Mouse (Mus musculus): ENCODE data around the gene C5ar1. TPM values are rescaled to one million over a fixed set of nuclear protein-coding genes. Genes with fewer than 3 reads are reported as not detected.
"Not testable (repeated sequence)": the region's sequence is repeated elsewhere in the genome, so short reads cannot be mapped to it uniquely, and the experiment has no call there.

Gene C5ar1
- polyA plus RNA-seq, 1 experiment, result not detected

DNA sequence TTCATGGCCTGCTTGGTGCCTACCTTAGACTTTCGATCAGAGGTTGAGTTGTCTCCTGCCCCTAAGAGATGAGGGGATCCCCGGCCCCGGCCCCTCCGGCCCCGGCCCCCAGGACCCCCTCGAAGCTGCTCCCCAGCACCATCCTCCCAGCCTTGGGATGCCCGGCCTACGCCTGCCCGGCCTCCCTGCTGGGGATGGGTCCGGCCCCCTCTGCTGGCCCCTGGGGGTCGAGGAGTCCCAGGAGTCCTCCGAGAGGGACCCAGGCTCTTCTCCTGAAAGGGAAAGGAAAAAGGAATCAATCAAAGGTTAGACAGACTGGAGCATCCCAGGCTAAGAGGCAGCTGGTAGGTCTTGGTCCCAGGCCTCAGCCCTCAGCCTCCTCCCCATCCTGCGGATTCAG lies 23.0 kb upstream of the C5ar1 start:
- H3K9me3 ChIP-seq (ENCODE audit: control insufficient read depth, low read length), result no peaks in the 10 kb centered on the region
- TF ChIP-seq GATA1 (IDR thresholded peaks at IDR 0.05; ENCODE audit: low read length) (no peak), TAL1 (IDR thresholded peaks at IDR 0.05; ENCODE audit: low read length) (no peak)
- peaks cover 71% of the 10 kb centered on the region for H3K36me3 ChIP-seq (ENCODE audit: control insufficient read depth)
- peaks cover 50% of the 10 kb centered on the region for H3K4me1 ChIP-seq (ENCODE audit: control insufficient read depth)
- H3K27me3 ChIP-seq (ENCODE audit: control insufficient read depth), result no peaks in the 10 kb centered on the region
- no peak overlapping the region for H3K4me3 ChIP-seq (replicated peaks)

DNA sequence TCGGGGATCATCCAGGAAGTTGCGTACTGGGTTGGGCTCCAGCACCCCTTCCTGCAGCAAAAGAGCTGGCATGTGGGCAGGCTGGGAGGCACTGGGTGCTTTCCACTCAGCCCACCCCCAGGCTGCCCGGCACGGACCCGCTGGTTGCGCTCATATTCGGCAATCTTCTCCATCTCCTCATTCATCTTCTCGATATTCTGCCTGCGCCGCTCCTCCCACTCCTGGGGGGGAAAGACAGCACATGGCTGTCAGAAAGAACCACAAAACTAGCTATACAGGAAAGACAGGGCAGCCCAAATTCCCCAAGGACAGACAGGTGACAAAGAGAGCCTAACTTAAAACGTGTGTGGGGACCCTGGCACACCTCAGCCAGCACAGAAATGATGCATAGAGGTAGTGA lies 21.4 kb upstream of the C5ar1 start:
- TF ChIP-seq GATA1 (IDR thresholded peaks at IDR 0.05; ENCODE audit: low read length), result no peak
- no peak for TF ChIP-seq TAL1 (IDR thresholded peaks at IDR 0.05; ENCODE audit: low read length)
- peaks cover 52% of the 10 kb centered on the region for H3K4me1 ChIP-seq (ENCODE audit: control insufficient read depth)
- H3K9me3 ChIP-seq (ENCODE audit: control insufficient read depth, low read length), result no peaks in the 10 kb centered on the region
- peaks cover 88% of the 10 kb centered on the region for H3K36me3 ChIP-seq (ENCODE audit: control insufficient read depth)
- H3K27me3 ChIP-seq (ENCODE audit: control insufficient read depth), result no peaks in the 10 kb centered on the region
- H3K4me3 ChIP-seq (replicated peaks), result no peak overlapping the region

DNA sequence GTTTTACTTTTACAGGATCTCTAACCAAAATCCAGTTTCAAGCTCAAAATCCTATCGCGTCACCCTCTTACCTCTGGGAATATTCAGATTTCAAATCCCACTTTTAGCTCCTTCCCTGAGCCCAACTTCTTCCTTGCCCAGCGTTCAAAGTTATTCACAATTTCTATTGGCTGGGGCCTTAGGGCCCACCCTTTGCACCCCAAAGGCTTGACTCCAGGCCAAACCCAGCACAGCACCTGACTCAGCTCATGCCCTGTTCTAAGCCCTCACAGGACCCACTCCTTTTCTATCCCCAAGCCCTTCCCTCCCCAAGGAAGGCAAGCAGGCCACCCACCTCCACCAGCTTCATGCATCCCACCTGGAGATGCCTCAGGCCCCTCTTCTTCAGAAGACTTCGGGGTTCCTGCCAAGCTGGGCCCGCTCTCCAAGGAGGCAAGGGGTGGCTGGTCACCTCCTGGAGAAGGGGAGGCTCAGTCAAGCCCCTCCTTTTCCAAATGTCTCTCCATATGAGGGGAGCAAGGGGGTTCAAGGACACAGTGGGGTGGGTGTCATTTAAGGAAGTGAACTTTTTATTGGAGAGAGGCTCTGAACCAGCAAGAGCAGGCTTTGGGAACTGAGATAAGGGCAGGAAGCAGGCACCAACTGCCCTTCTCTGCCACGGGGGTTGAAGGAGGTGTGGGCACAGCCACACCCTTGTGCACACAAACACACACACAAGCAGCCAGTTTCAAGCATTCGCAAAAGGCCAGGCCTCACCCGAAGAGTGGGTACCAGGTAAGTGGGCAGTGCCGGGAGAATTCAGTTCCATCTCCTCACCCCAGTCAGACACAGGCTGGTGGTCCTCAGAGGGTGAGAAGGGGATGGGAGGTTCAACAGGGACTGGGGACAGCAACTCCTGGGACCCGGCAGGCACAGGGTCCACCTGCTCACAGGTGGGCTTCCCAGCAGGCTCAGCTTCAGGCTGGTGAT lies 15.9 kb upstream of the C5ar1 start:
- Histone ChIP-seq H3K4me3 (replicated peaks) (peak overlapping the region; percentile 86), H3K9me3 (ENCODE audit: control insufficient read depth, low read length) (no peaks in the 10 kb centered on the region), H3K36me3 (ENCODE audit: control insufficient read depth) (peaks cover 71% of the 10 kb centered on the region), H3K4me1 (ENCODE audit: control insufficient read depth) (peaks cover 79% of the 10 kb centered on the region), H3K27me3 (ENCODE audit: control insufficient read depth) (no peaks in the 10 kb centered on the region)
- no peak for TF ChIP-seq GATA1 (IDR thresholded peaks at IDR 0.05; ENCODE audit: low read length)
- no peak for TF ChIP-seq TAL1 (IDR thresholded peaks at IDR 0.05; ENCODE audit: low read length)

DNA sequence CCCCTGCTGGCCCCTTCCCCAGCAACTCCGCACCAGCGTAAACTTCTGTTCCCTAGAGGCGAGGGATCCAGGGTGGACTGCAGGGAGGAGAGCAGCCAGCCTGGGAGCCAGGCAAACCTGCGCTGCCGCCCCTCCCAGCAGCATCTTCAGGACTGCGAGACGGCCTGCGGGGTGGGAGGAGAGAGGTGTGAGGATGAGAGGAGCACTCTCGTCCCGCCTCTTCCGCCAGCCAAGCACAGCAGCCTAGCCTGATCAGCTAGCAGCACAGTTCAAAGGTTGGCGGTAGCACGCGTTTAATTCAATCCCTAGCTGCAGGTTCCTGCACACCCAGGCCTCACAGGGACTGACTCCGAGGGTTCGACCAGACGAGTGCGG lies 14.4 kb upstream of the C5ar1 start:
- H3K4me3 ChIP-seq (replicated peaks), result peak overlapping the region; percentile 86
- H3K4me1 ChIP-seq (ENCODE audit: control insufficient read depth), result peaks cover 88% of the 10 kb centered on the region
- H3K9me3 ChIP-seq (ENCODE audit: control insufficient read depth, low read length), result no peaks in the 10 kb centered on the region
- no peaks in the 10 kb centered on the region for H3K27me3 ChIP-seq (ENCODE audit: control insufficient read depth)
- H3K36me3 ChIP-seq (ENCODE audit: control insufficient read depth), result peaks cover 65% of the 10 kb centered on the region
- TF ChIP-seq GATA1 (IDR thresholded peaks at IDR 0.05; ENCODE audit: low read length) (no peak), TAL1 (IDR thresholded peaks at IDR 0.05; ENCODE audit: low read length) (no peak)

DNA sequence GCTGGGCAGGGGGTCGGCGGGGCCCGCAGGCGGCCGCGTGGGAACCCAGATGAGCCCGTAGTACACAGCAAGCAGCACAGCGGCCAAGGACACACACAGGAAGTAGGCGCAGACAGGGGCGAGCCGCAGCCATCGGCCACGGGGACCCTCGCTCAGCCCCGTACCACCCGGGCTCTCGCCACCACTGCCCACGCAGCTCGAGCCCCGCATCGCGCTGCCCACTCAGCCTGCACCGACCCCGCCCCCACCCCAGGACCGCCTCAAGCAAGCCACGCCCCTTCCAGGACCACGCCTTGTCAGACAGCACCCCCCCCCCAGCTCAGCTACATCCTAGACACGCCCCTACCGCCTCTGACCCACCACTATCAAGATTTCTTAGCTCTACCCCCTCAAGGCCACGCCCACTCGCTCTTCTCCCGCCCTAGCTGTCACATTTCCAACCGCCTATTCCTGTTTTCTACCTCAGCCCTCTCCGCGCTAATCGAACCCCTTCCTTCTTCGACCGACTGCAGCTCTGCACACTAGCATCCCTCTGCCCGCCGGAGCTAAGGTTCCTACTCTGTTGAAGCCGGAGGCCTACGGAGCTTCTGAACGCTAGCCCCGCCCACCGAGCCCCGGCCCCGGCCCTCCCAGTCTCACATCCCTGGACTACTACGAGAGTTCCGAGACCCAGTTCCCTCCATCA lies 13.9 kb upstream of the C5ar1 start, which contains the start of gene Inafm1:
Inafm1 (minus strand) TSS at position 537 of the 685 bp plus-strand sequence.
- Histone ChIP-seq H3K27me3 (ENCODE audit: control insufficient read depth) (no peaks in the 10 kb centered on the region), H3K4me3 (replicated peaks) (peak within 1 kb of the TSS; percentile 86), H3K36me3 (ENCODE audit: control insufficient read depth) (peaks cover 65% of the 10 kb centered on the region), H3K4me1 (ENCODE audit: control insufficient read depth) (peaks cover 88% of the 10 kb centered on the region), H3K9me3 (ENCODE audit: control insufficient read depth, low read length) (no peaks in the 10 kb centered on the region)
- TF ChIP-seq TAL1 (IDR thresholded peaks at IDR 0.05; ENCODE audit: low read length), result no peak
- TF ChIP-seq GATA1 (IDR thresholded peaks at IDR 0.05; ENCODE audit: low read length), result 0 out of 2 replicates have a peak, but pooled peaks have one; percentile 28

DNA sequence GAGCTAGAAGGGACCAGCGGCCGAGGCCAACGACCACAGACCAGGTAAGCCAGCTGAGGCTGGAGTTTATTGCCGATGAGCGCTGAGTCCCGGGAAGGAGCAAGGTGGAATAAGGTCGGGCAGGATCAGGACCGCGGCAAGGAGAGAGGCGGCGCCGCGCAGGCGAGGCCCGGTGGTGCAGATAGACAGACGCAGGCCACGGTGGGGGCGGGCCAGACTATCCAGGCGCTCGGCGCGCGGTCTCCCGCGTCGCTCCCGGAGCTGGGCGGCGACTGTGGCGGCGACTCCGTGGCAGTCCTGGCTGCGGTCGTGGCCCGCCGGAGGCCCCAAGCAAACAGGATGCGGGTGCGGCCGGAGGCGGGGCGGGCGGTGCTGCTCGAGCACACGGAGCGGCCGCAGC lies 13.3 kb upstream of the C5ar1 start:
- H3K9me3 ChIP-seq (ENCODE audit: control insufficient read depth, low read length), result no peaks in the 10 kb centered on the region
- H3K4me3 ChIP-seq (replicated peaks), result peak overlapping the region; percentile 86
- H3K4me1 ChIP-seq (ENCODE audit: control insufficient read depth), result peaks cover 84% of the 10 kb centered on the region
- H3K27me3 ChIP-seq (ENCODE audit: control insufficient read depth), result no peaks in the 10 kb centered on the region
- H3K36me3 ChIP-seq (ENCODE audit: control insufficient read depth), result peaks cover 62% of the 10 kb centered on the region
- TF ChIP-seq TAL1 (IDR thresholded peaks at IDR 0.05; ENCODE audit: low read length) (no peak; the same call in 2 of the 3 replicates), GATA1 (IDR thresholded peaks at IDR 0.05; ENCODE audit: low read length) (no peak)

DNA sequence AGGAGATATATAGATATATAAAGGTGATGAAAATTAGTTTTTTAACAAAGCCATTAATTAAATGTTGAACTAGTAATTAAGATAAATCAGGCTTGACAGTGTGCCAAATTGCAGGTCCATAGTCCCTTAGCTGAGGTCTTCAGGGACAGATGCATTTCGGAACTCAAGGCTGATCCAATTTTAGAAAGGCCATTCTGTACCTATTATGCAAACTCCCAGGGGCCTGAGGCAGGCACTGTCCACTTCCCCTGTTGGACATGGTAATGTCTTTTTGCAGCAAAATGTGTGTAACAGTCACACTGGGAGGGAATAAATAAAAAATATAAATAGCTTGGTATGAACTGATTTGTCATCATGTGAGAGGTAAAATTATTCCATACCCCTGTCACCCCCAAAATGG lies 11.8 kb upstream of the C5ar1 start:
- peak overlapping the region; percentile 86 for H3K4me3 ChIP-seq (replicated peaks)
- peaks cover 71% of the 10 kb centered on the region for H3K4me1 ChIP-seq (ENCODE audit: control insufficient read depth)
- peaks cover 46% of the 10 kb centered on the region for H3K36me3 ChIP-seq (ENCODE audit: control insufficient read depth)
- TF ChIP-seq TAL1 (IDR thresholded peaks at IDR 0.05; ENCODE audit: low read length), result no peak
- TF ChIP-seq GATA1 (IDR thresholded peaks at IDR 0.05; ENCODE audit: low read length), result no peak
- no peaks in the 10 kb centered on the region for H3K27me3 ChIP-seq (ENCODE audit: control insufficient read depth)
- no peaks in the 10 kb centered on the region for H3K9me3 ChIP-seq (ENCODE audit: control insufficient read depth, low read length)

DNA sequence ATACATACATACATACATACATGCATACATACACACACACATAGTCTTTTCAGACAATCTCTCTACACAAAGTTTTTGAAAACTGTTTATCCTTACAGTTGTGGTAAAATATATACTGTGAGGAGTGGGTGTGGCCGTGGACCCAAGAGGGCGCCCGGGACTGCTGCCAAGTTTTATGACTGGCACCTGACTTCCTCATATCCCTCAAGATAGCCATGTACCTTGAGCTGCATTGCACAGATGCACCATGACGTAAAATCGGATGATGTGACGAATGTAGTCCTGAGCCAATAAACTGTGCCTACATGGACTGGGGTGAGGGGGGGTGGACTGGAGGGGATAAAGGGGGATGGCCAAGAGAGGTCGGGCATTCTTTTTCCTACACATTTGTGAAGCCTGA lies 7.3 kb upstream of the C5ar1 start:
- Histone ChIP-seq H3K36me3 (ENCODE audit: control insufficient read depth) (peaks cover 26% of the 10 kb centered on the region), H3K4me1 (ENCODE audit: control insufficient read depth) (peaks cover 29% of the 10 kb centered on the region)
- H3K27me3 ChIP-seq (ENCODE audit: control insufficient read depth); H3K9me3 ChIP-seq (ENCODE audit: control insufficient read depth, low read length); H3K4me3 ChIP-seq (replicated peaks): not testable (repeated sequence)

DNA sequence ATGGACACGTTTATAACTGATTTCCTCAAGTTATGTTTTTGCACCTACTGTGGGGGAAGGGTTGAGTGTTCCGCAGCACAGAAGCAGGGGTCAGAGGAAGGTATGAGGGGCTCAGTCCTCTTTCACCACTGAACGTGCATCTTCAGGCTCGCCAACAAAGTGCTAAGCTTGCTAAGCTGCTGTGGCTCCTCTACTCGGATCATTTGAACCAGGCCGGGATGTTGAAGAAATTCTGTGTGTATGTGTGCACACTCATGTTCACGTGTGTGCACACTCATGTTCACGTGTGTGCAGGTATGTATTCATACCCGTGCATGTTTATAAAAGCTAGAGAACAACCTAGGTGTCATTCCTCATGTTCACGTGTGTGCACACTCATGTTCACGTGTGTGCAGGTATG lies 6.5 kb upstream of the C5ar1 start:
- H3K4me3 ChIP-seq (replicated peaks), result no peak overlapping the region
- H3K36me3 ChIP-seq (ENCODE audit: control insufficient read depth), result peaks cover 19% of the 10 kb centered on the region
- TF ChIP-seq GATA1 (IDR thresholded peaks at IDR 0.05; ENCODE audit: low read length) (no peak), TAL1 (IDR thresholded peaks at IDR 0.05; ENCODE audit: low read length) (no peak)
- peaks cover 22% of the 10 kb centered on the region for H3K4me1 ChIP-seq (ENCODE audit: control insufficient read depth)
- peaks cover 2% of the 10 kb centered on the region; the same call in 1 of the 2 replicates for H3K9me3 ChIP-seq (ENCODE audit: control insufficient read depth, low read length)
- no peaks in the 10 kb centered on the region for H3K27me3 ChIP-seq (ENCODE audit: control insufficient read depth)

Measured in erythroblast, embryonic 14.5 days (primary cell).